Mouse (Mus musculus) intestine, embryonic 16.5 days (tissue): ENCODE results near the gene Foxf1. TPM values are rescaled to one million over a fixed set of nuclear protein-coding genes. Genes with fewer than 3 reads are reported as not detected.

Source experiments
- ATAC-seq: fragments of 200-750 bp; cut with Nextera tagmentation; 2 replicates; pipeline ENCODE4 v1.8.0; 2017; ENCODE audit warnings: moderate TSS enrichment, moderate library complexity
- H3K27ac ChIP-seq: fragments of 300-500 bp; sonication (generic); 2 replicates; pipeline ENCODE4 v1.5.1; 2014; ENCODE audit warnings: mild to moderate bottlenecking, low read length
- H3K27me3 ChIP-seq: fragments of 300-500 bp; sonication (generic); replicated peaks from 2 replicates; pipeline ENCODE4 v1.6.1; 2014; ENCODE audit warnings: low read length, control low read depth, mixed read lengths; ENCODE audit not compliant: control insufficient read depth, insufficient read depth
- H3K36me3 ChIP-seq: fragments of 300-500 bp; sonication (generic); 2 replicates; pipeline ENCODE4 v1.6.1; 2014; ENCODE audit warnings: low read length, control low read depth; ENCODE audit not compliant: control insufficient read depth, insufficient read depth
- H3K4me1 ChIP-seq: fragments of 300-500 bp; sonication (generic); 2 replicates; pipeline ENCODE4 v1.6.1; 2014; ENCODE audit warnings: low read length, control low read depth, mixed read lengths; ENCODE audit not compliant: control insufficient read depth, insufficient read depth
- H3K4me2 ChIP-seq: fragments of 300-500 bp; sonication (generic); 2 replicates; pipeline ENCODE4 v1.6.1; 2014; ENCODE audit warnings: low read depth, low read length, control low read depth
- H3K4me3 ChIP-seq: fragments of 300-500 bp; sonication (generic); 2 replicates; pipeline ENCODE4 v1.5.1; 2014; ENCODE audit warnings: mild to moderate bottlenecking, low read length
- H3K9ac ChIP-seq: fragments of 300-500 bp; sonication (generic); 2 replicates; pipeline ENCODE4 v1.6.1; 2014; ENCODE audit warnings: low read depth, low read length
- H3K9me3 ChIP-seq: fragments of 300-500 bp; sonication (generic); 2 replicates; pipeline ENCODE4 v1.6.1; 2016; ENCODE audit warnings: low read length, control low read depth; ENCODE audit not compliant: control insufficient read depth
- WGBS: fragments of 180-500 bp; shearing (Covaris S2); extraction: QIAGEN DNeasy Blood & Tissue Kit; methylation state at CpG from one replicate; pipeline ENCODE4 v1.1.7; 2014; 5-methylcytosine and 5-hydroxymethylcytosine counted together
- microRNA-seq: library from miRNA; unstranded; fragments of <30 nt; microRNA quantifications from one replicate; pipeline ENCODE4, GENCODE M21; 2016
- polyA plus RNA-seq: library from polyadenylated mRNA; unstranded; fragments of >200 nt; fragmentation: Nextera tagmentation; extraction: Ambion mirVana; gene quantifications from 2 replicates; pipeline ENCODE4 v1.2.1, GENCODE M21; 2015

Gene Foxf1
- polyA plus RNA-seq, 1 experiment from 2014 or later = 86.9 TPM

DNA sequence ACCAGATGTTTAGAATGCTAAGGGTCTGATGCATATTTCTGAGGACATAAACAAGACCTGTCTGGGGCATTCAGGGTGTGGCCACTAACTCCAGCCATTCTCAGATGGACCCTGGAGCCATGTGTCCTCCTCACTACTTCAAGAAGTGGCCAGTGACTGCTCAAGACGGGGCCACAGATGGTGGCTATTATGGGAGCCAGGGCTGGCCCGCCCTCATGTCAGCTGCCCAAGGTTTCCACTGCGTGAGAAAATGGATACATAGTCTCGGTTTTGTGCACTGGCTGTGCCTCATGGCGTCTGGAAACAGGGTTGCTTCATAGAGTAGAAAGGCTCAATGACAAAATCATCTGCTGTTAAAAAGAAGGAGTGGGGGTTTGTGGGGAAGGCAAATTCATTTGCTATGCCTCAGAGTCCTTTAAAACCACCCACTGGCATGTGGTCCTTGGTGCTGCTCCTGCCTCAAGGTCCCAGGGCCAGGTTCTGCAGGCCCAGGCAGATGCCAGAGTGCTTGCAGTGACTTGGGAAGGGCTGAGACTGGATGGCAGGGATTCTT, 48.9 kb downstream of the Foxf1 start:
- peaks cover 25% of the 10 kb centered on the region for H3K27me3 ChIP-seq
- no peak for ATAC-seq
- H3K27ac ChIP-seq = no peak overlapping the region
- H3K9me3 ChIP-seq = peaks cover 14% of the 10 kb centered on the region; the same call in 1 of the 2 replicates
- H3K4me1 ChIP-seq = peaks cover 12% of the 10 kb centered on the region
- H3K9ac ChIP-seq = no peak overlapping the region
- H3K4me2 ChIP-seq = no peak overlapping the region
- no peaks in the 10 kb centered on the region for H3K36me3 ChIP-seq
- no peak overlapping the region for H3K4me3 ChIP-seq
- WGBS = 76% methylated on average over 5 of the region's 5 CpGs

- Histone ChIP-seq H3K9ac (no peak overlapping the region), H3K4me2 (no peak overlapping the region), H3K36me3 (no peaks in the 10 kb centered on the region), H3K27ac (no peak overlapping the region), H3K4me3 (no peak overlapping the region), H3K4me1 (peaks cover 2% of the 10 kb centered on the region; the same call in 1 of the 2 replicates), H3K9me3 (peaks cover 14% of the 10 kb centered on the region; the same call in 1 of the 2 replicates), H3K27me3 (peaks cover 14% of the 10 kb centered on the region)
- ATAC-seq = no peak
- WGBS = 86% methylated on average over 10 of the region's 10 CpGs
Observed at GRCm38 (mm10) chr8:121134102-121134501, 49.9 kb downstream of the Foxf1 start.

DNA sequence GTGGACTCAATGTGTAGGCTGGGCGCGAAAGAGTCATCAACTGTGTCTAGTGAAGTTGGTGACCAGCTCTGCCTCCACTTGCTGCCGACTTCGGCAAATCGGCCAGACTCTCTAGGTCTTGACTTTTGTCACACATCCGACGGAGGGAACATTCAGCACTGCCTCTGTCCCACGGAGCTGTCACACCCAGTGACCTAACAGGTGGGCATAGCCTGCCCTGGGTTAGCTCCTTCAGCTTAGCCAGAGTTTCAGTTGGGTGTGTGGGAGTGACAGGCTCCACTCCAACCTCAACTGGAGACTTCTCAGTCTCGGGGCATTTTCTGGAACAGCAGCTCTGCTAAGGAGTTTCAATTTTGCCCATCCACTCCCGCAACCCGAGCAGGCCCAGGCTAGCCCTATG, 50.3 kb downstream of the Foxf1 start:
- Histone ChIP-seq H3K36me3 (no peaks in the 10 kb centered on the region), H3K4me1 (no peaks in the 10 kb centered on the region), H3K9me3 (peaks cover 14% of the 10 kb centered on the region; the same call in 1 of the 2 replicates), H3K9ac (no peak overlapping the region), H3K27me3 (peaks cover 10% of the 10 kb centered on the region), H3K27ac (no peak overlapping the region), H3K4me3 (no peak overlapping the region), H3K4me2 (no peak overlapping the region)
- no peak for ATAC-seq
- WGBS = 86% methylated on average over 11 of the region's 11 CpGs

GRCm38 (mm10) chr8:121136856-121137255, 52.7 kb downstream of the Foxf1 start:
- WGBS = 95% methylated on average over 6 of the region's 6 CpGs
- Histone ChIP-seq H3K27ac (no peak overlapping the region), H3K36me3 (no peaks in the 10 kb centered on the region), H3K4me2 (no peak overlapping the region), H3K4me1 (no peaks in the 10 kb centered on the region), H3K4me3 (no peak overlapping the region), H3K9me3 (peaks cover 14% of the 10 kb centered on the region; the same call in 1 of the 2 replicates), H3K9ac (no peak overlapping the region), H3K27me3 (no peaks in the 10 kb centered on the region)
- ATAC-seq = no peak

Small RNA genes within 50 kb of the gene (microRNA-seq; reads per million reads assigned to microRNA genes)
- gene Gm27530 = not detected

Other genes starting within 250 kb of the Foxf1 start
- 48.9 TPM in 2 replicates for gene Mthfsd, start 24.0 kb downstream of the Foxf1 start, polyA plus RNA-seq
- gene Foxc2, start 31.8 kb downstream of the Foxf1 start, polyA plus RNA-seq = 0.20 and 0.22 TPM in 2 replicates
- 5.2 and 5.8 TPM in 2 replicates for gene Foxl1, start 43.6 kb downstream of the Foxf1 start, polyA plus RNA-seq